8 mouse cellular contexts compared by ENCODE assay signal in genomic region chr8:73355979-73356378, GRCm38 (mm10). TPM values are rescaled to one million over a fixed set of nuclear protein-coding genes. Genes with fewer than 3 reads are reported as not detected.
DNase-seq lines count a peak whose midpoint lies in the region; ATAC-seq and TF ChIP-seq lines count a peak whose summit lies in the region.

No protein-coding gene starts in this region.

- H3K9ac ChIP-seq in liver, embryonic 14.5 days (replicated peaks): no peak overlapping the region

- peaks cover 0 to 4% of the 10 kb centered on the region in 2 experiments; a peak in 2 of 4 replicates for H3K4me1 ChIP-seq in liver, embryonic 14.5 days (replicated peaks; ENCODE audit: control insufficient read depth in 2 of 2, insufficient read depth in 2 of 2, low read length in 1 of 2)

- H3K27me3 ChIP-seq in liver, embryonic 14.5 days (ENCODE audit: control insufficient read depth, insufficient read depth, low read length): peaks cover 29% of the 10 kb centered on the region

- TF ChIP-seq CTCF in liver, embryonic 14.5 days (IDR thresholded peaks at IDR 0.05; ENCODE audit: low read depth): peak; percentile 49

- H3K27ac ChIP-seq in liver, embryonic 14.5 days: no peak overlapping the region

- no peak overlapping the region for H3K4me2 ChIP-seq in liver, embryonic 14.5 days (ENCODE audit: low read depth)

- ATAC-seq in liver, embryonic 14.5 days (ENCODE audit: insufficient read depth): no peak

- no peak for TF ChIP-seq EP300 in liver, embryonic 14.5 days (IDR thresholded peaks at IDR 0.05; ENCODE audit: low read depth)

- H3K9me3 ChIP-seq in liver, embryonic 14.5 days (ENCODE audit: control insufficient read depth, low read length): no peaks in the 10 kb centered on the region

- WGBS in liver, embryonic 14.5 days (ENCODE audit: insufficient replicate concordance): 16% methylated on average over 2 of the region's 2 CpGs

- peak; percentile 60 for DNase-seq in thymus, postnatal 0 days (ENCODE audit: low spot score)
- no peak for DNase-seq in thymus, adult 18-20 months
- DNase-seq in c-Kit-positive CD71-negative TER-119-negative erythroid progenitor cells, embryonic 14.5 days (ENCODE audit: low read depth): peak; percentile 48
- peak; percentile 81 for DNase-seq in forelimb bud, embryonic 11.5 days (ENCODE audit: low read depth, low spot score)
- peak; percentile 72 for DNase-seq in kidney, postnatal 10 days
- peak in 2 of 3 experiments; percentile 9 to 10 for DNase-seq in liver, embryonic 14.5 days (ENCODE audit: low read depth in 3 of 3, low spot score in 3 of 3)
- DNase-seq in right cerebral cortex, adult 18-20 months: peak; percentile 83
- no peak for DNase-seq in urinary bladder, adult 2 months (ENCODE audit: low spot score)

- H3K36me3 ChIP-seq in liver, embryonic 14.5 days (replicated peaks; ENCODE audit: control insufficient read depth, insufficient read depth, low read depth): no peaks in the 10 kb centered on the region

- no peak overlapping the region for H3K4me3 ChIP-seq in liver, embryonic 14.5 days (ENCODE audit: insufficient read depth in 1 of 2, low read depth in 2 of 2, low read length in 2 of 2)

RNA-seq across cellular contexts. Expression of gene Large1, which starts 2.6 kb away (rescaled TPM):
- polyA plus RNA-seq in thymus, postnatal 0 days (2015; fragmentation: Nextera tagmentation; extraction: Ambion mirVana): 1.6 and 1.7 TPM in 2 replicates
- 1.1 TPM in 2 replicates for polyA plus RNA-seq in liver, embryonic 14.5 days (2012; rRNA removed)
- polyA plus RNA-seq in liver, embryonic 14.5 days (2014; fragmentation: Nextera tagmentation; extraction: Ambion mirVana): 0.56 and 0.97 TPM in 2 replicates
- polyA plus RNA-seq in urinary bladder, adult 2 months (2012; rRNA removed): 20.4 and 23.7 TPM in 2 replicates

Comparison
In these comparisons a context has a peak if more than half of its experiments do, and no peak if none do; other contexts are left out.
1. DNase-seq: peak in thymus, postnatal 0 days (single experiment), c-Kit-positive CD71-negative TER-119-negative erythroid progenitor cells, embryonic 14.5 days (single experiment), forelimb bud, embryonic 11.5 days (single experiment), kidney, postnatal 10 days (single experiment), liver, embryonic 14.5 days (2 of 3) and right cerebral cortex, adult 18-20 months (single experiment); none in thymus, adult 18-20 months (0 of 2) and urinary bladder, adult 2 months (single experiment).